Mouse (Mus musculus): ENCODE measurements at regions not wholly inside any gene's neighbourhood (a gene's known extent, or its start where the extent isn't known, plus 50 kb on each side); places are given as distances from the start of the nearest gene placed in this dataset.

GRCm38 (mm10) chr11:117538732-117539131 is 54.6 kb downstream of the Gm11733 start:
- no peak for DNase-seq (ENCODE audit: low read depth)

- no peak for DNase-seq (ENCODE audit: low read depth)
Observed at GRCm38 (mm10) chr11:117540609-117541008, 56.4 kb downstream of the Gm11733 start.

GRCm38 (mm10) chr11:117541205-117541884 is 57.2 kb downstream of the Gm11733 start:
- no peak for DNase-seq (ENCODE audit: low read depth)

- no peak for DNase-seq (ENCODE audit: low read depth)
Observed at GRCm38 (mm10) chr11:117543191-117543590, 59.0 kb downstream of the Gm11733 start.

- DNase-seq (ENCODE audit: low read depth): no peak
Observed at GRCm38 (mm10) chr11:117544507-117544906, 60.3 kb downstream of the Gm11733 start.

GRCm38 (mm10) chr11:117544926-117545325 is 60.8 kb downstream of the Gm11733 start:
- no peak for DNase-seq (ENCODE audit: low read depth)

GRCm38 (mm10) chr11:117551926-117552325 is 67.8 kb downstream of the Gm11733 start:
- DNase-seq (ENCODE audit: low read depth): no peak

- no peak for DNase-seq (ENCODE audit: low read depth)
Observed at GRCm38 (mm10) chr11:117552430-117552969, 68.3 kb downstream of the Gm11733 start.

- no peak for DNase-seq (ENCODE audit: low read depth)
Observed at GRCm38 (mm10) chr11:117554111-117554510, 69.9 kb downstream of the Gm11733 start.

- DNase-seq (ENCODE audit: low read depth): no peak
Observed at GRCm38 (mm10) chr11:117557474-117558381, 73.6 kb downstream of the Gm11733 start.

GRCm38 (mm10) chr11:117559839-117560238 is 75.7 kb downstream of the Gm11733 start:
- DNase-seq (ENCODE audit: low read depth): no peak

- no peak for DNase-seq (ENCODE audit: low read depth)
Observed at GRCm38 (mm10) chr11:117567961-117568605, 83.9 kb downstream of the Gm11733 start.

GRCm38 (mm10) chr11:117568606-117568991 is 84.4 kb downstream of the Gm11733 start:
- DNase-seq (ENCODE audit: low read depth): no peak

- DNase-seq (ENCODE audit: low read depth): no peak
Observed at GRCm38 (mm10) chr11:117569566-117570101, 84.5 kb upstream of the Tnrc6c start.

- DNase-seq (ENCODE audit: low read depth): no peak
Observed at GRCm38 (mm10) chr11:117571858-117572257, 82.2 kb upstream of the Tnrc6c start.

- no peak for DNase-seq (ENCODE audit: low read depth)
Observed at GRCm38 (mm10) chr11:117574721-117575120, 79.4 kb upstream of the Tnrc6c start.

GRCm38 (mm10) chr11:117579121-117579520 is 75.0 kb upstream of the Tnrc6c start:
- no peak for DNase-seq (ENCODE audit: low read depth)

- no peak for DNase-seq (ENCODE audit: low read depth)
Observed at GRCm38 (mm10) chr11:117579720-117580119, 74.4 kb upstream of the Tnrc6c start.

- no peak for DNase-seq (ENCODE audit: low read depth)
Observed at GRCm38 (mm10) chr11:117583478-117583877, 70.6 kb upstream of the Tnrc6c start.

GRCm38 (mm10) chr11:117585556-117585955 is 68.5 kb upstream of the Tnrc6c start:
- DNase-seq (ENCODE audit: low read depth): no peak

GRCm38 (mm10) chr11:117586063-117586462 is 68.0 kb upstream of the Tnrc6c start:
- DNase-seq (ENCODE audit: low read depth): no peak

GRCm38 (mm10) chr11:117586857-117587425 is 67.1 kb upstream of the Tnrc6c start:
- no peak for DNase-seq (ENCODE audit: low read depth)

Measured in 416B (cell line).